Comparison of ENCODE assay signal across 9 mouse cellular contexts in genomic region chr2:75054474-75055186, GRCm38 (mm10).
DNase-seq lines count a peak whose midpoint lies in the region; ATAC-seq and TF ChIP-seq lines count a peak whose summit lies in the region.
"Had no signal": no experiment of that assay in that cellular context is flagged by ENCODE, and none has a peak within 500 bp of the region (broad histone marks: within the 10 kb centered on the region; RNA-seq: fewer than 3 reads in every experiment).

No protein-coding gene starts in this region.

- H3K4me1 ChIP-seq in intestine, embryonic 16.5 days (ENCODE audit: control insufficient read depth, insufficient read depth, low read length): no peaks in the 10 kb centered on the region
- peaks cover 3% of the 10 kb centered on the region; the same call in 1 of the 2 replicates for H3K4me1 ChIP-seq in lung, embryonic 14.5 days (ENCODE audit: insufficient read depth)
- 0 out of 2 replicates have a peak, but pooled peaks cover 2% of the 10 kb centered on the region for H3K4me1 ChIP-seq in stomach, embryonic 14.5 days (ENCODE audit: control insufficient read depth, insufficient read depth, low read length)

- peak overlapping the region; percentile 55 for H3K9ac ChIP-seq in intestine, embryonic 16.5 days (ENCODE audit: low read depth, low read length)
- peak overlapping the region; percentile 21; the same call in 1 of the 2 replicates for H3K9ac ChIP-seq in lung, embryonic 14.5 days
- no peak overlapping the region for H3K9ac ChIP-seq in stomach, embryonic 14.5 days (replicated peaks; ENCODE audit: low read depth, low read length)

- no peak overlapping the region for H3K27ac ChIP-seq in intestine, embryonic 16.5 days (ENCODE audit: low read length)
- no peak overlapping the region for H3K27ac ChIP-seq in lung, embryonic 14.5 days (ENCODE audit: low read depth)
- no peak overlapping the region for H3K27ac ChIP-seq in stomach, embryonic 14.5 days (ENCODE audit: low read length)

- H3K9me3 ChIP-seq in intestine, embryonic 16.5 days (ENCODE audit: control insufficient read depth, low read length): no peaks in the 10 kb centered on the region
- H3K9me3 ChIP-seq in lung, embryonic 14.5 days (ENCODE audit: low read depth, low read length): no peaks in the 10 kb centered on the region
- H3K9me3 ChIP-seq in stomach, embryonic 14.5 days (ENCODE audit: control insufficient read depth, low read depth, low read length): no peaks in the 10 kb centered on the region
- H3K9me3 ChIP-seq: G1E had no signal

- H3K4me3 ChIP-seq in intestine, embryonic 16.5 days (ENCODE audit: low read length): peak overlapping the region; percentile 36
- peak overlapping the region; percentile 31 for H3K4me3 ChIP-seq in lung, embryonic 14.5 days (ENCODE audit: low read depth, low read length)
- H3K4me3 ChIP-seq in stomach, embryonic 14.5 days (ENCODE audit: low read depth, low read length): peak overlapping the region; percentile 20

- H3K4me2 ChIP-seq in intestine, embryonic 16.5 days (ENCODE audit: low read depth, low read length): peak overlapping the region; percentile 82
- H3K4me2 ChIP-seq in lung, embryonic 14.5 days: peak overlapping the region; percentile 67
- H3K4me2 ChIP-seq in stomach, embryonic 14.5 days (replicated peaks; ENCODE audit: low read depth, low read length): peak overlapping the region; percentile 61

- peak; percentile 52; the same call in 1 of the 2 replicates for ATAC-seq in frontal cortex, adult (ENCODE audit: low TSS enrichment)
- ATAC-seq in intestine, embryonic 16.5 days: peak; percentile 66; the same call in 1 of the 2 replicates
- peak; percentile 54 for ATAC-seq in lung, embryonic 14.5 days (ENCODE audit: insufficient read depth)
- peak; percentile 42; the same call in 1 of the 2 replicates for ATAC-seq in stomach, embryonic 14.5 days (ENCODE audit: insufficient number of reproducible peaks, insufficient read depth, low FRiP score, low read depth)

- H3K36me3 ChIP-seq in intestine, embryonic 16.5 days (ENCODE audit: control insufficient read depth, insufficient read depth, low read length): no peaks in the 10 kb centered on the region
- no peaks in the 10 kb centered on the region for H3K36me3 ChIP-seq in lung, embryonic 14.5 days (ENCODE audit: insufficient read depth)
- H3K36me3 ChIP-seq in stomach, embryonic 14.5 days (ENCODE audit: control insufficient read depth, insufficient read depth, low read length): no peaks in the 10 kb centered on the region
- H3K36me3 ChIP-seq: G1E had no signal

- DNase-seq in frontal cortex, postnatal 25 days (ENCODE audit: low spot score in 2 of 2): no peak
- peak; percentile 36 for DNase-seq in adrenal gland, postnatal 10 days
- DNase-seq in gastrocnemius, postnatal 25 days: peak; percentile 9
- peak; percentile 43 for DNase-seq in lung, embryonic 14.5 days
- no peak for DNase-seq in right cerebral cortex, postnatal 36 days (ENCODE audit: low spot score in 2 of 2)

- 30% methylated on average over 14 of the region's 14 CpGs for WGBS in intestine, embryonic 16.5 days
- WGBS in lung, embryonic 14.5 days: 27% methylated on average over 14 of the region's 14 CpGs
- WGBS in stomach, embryonic 14.5 days: 27% methylated on average over 14 of the region's 14 CpGs

- TF ChIP-seq CTCF in lung, embryonic 14.5 days (IDR thresholded peaks at IDR 0.05; ENCODE audit: low read depth): no peak

- 0 out of 2 replicates have a peak, but pooled peaks cover 1% of the 10 kb centered on the region for H3K27me3 ChIP-seq in intestine, embryonic 16.5 days (replicated peaks; ENCODE audit: control insufficient read depth, insufficient read depth, low read length)
- peaks cover 8% of the 10 kb centered on the region; the same call in 1 of the 2 replicates for H3K27me3 ChIP-seq in lung, embryonic 14.5 days (ENCODE audit: insufficient read depth, low read length)
- H3K27me3 ChIP-seq in stomach, embryonic 14.5 days (ENCODE audit: control insufficient read depth, insufficient read depth, low read length): no peaks in the 10 kb centered on the region

Comparison
In these comparisons a context has a peak if more than half of its experiments do, and no peak if none do; other contexts are left out.
1. DNase-seq: peak in adrenal gland, postnatal 10 days (single experiment), gastrocnemius, postnatal 25 days (single experiment) and lung, embryonic 14.5 days (single experiment); none in frontal cortex, postnatal 25 days (0 of 2) and right cerebral cortex, postnatal 36 days (0 of 2).
2. Peak in every context shown above with its lines, with median percentiles within 50 percentile points of each other: ATAC-seq, H3K4me2 ChIP-seq and H3K4me3 ChIP-seq.